Mouse (Mus musculus) cerebellum, adult (tissue): ENCODE data around the gene 6820408C15Rik.

Experiments used
- ATAC-seq: cut with Nextera tagmentation; 2 replicates; pipeline ENCODE4 v1.9.2; 2017; ENCODE audit warnings: mild to moderate bottlenecking, moderate library complexity, mixed read lengths; ENCODE audit not compliant: insufficient number of reproducible peaks, low FRiP score, low TSS enrichment

Gene 6820408C15Rik

DNA sequence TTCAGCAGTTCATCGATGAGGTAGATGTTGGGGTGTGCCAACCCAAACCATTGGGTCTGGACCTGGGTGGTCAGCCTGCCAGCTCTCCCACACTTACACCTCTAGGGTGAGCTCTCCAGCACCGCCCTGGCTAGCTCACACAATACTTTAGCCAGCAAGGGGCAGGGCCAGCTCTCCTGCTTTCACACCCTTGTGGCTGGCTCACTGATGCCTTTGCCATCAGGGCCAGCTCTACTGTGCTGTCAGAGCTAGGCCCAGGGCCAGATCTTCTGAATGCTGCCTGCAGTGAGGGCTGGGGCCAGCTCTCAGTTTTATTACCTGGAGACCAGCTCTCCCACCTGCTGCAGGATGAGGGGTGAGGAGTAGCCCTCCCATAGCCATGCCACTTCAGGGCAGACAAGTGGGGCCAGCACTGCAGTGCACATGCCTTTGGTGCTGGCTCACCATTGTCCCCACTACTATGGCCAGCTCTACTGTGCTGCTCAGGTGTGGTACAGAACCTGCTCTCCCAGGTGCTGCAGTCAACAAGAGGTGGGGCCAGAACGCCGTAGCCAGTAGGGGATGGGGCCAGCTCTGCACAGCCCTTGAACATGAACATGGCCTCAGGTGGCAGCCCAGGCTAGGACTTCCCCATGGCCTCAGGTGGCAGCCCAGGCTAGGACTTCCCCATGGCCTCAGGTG, 36.9 kb downstream of the 6820408C15Rik start:
- peak; percentile 40; the same call in 1 of the 2 replicates for ATAC-seq

DNA sequence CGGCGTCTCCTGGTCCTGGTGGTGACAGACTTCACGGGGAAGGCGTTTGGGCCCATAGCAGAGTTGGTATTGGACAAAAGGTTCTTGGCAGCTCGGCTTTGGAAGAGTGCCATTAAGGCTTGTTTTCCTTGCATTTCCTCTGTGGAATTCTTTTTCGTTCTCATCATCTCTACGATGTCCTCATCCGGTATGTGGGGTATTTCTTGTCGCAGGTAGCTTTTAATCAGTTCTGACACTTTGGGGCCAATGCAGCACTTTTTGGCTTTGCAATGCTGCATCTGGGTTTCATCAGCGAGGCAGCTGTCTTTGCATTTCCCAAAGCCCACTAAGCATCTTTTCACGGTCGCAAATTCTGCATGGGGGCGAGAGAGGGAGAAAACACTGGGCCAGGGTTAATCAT, 43.9 kb downstream of the 6820408C15Rik start:
- ATAC-seq, result no peak

- no peak for ATAC-seq
Observed at GRCm38 (mm10) chr2:152464570-152465150, 49.3 kb downstream of the 6820408C15Rik start, which contains the start of gene Defb23. Gene Defb23 (minus strand): TSS chr2:152464620.

DNA sequence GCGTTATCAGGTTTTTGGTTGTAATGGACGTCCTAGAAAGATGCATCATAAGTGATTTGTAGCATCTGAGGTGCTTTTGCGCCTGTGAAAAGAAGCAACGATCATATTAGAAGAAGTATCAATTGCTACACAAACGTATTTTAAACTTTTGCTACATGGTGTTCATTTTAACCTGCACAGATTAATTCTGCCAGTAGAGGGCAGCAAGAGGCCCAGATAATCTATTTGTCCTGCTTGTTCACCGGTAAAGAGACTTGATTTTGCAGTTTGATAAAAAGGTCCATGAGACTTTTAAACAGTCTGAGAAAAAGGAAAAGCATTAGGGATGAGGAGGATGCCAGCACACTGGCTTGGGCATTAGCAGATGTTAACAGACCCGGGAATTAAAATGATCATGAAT, 55.6 kb downstream of the 6820408C15Rik start:
- ATAC-seq, result no peak

DNA sequence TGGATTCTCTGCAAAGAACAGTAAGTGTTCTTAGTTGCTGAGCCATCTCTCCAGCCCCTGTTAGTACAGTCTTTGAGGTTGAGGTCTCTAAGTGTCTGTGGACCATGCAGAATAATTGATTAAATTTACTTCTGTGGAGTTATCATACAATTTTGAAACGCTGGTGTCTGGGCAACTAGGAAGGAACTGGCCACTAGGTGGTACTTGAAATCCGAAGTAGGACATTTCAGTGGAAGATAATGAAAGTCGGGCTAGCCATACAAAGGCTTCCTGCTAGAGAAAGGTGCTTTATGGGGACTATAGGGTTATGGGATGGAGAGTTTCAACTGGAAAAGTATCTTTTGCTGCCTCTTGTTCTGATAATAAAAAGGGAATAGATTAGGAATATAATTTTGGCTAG, 57.0 kb downstream of the 6820408C15Rik start:
- ATAC-seq, result no peak

DNA sequence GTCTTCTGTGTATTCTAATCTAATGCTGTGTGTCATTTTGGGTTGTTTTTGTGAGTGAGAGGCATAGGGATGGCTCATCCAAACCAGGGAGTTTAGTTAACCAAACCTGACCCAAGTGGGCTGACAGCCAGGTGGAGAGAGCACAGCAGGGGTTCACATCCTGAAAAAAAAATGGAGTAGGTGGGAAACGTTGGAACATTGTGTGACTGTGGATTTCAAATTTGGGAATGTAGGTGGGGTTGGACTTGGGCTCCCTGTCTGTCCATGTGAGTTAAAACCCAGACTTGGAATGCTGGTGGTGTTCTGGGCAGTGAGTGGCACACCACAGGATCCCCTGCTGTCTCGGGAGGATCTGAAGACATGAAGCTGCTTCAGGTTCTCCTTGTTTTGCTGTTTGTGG, 61.4 kb downstream of the 6820408C15Rik start, which contains the start of gene Defb20:
TSS of gene Defb20 (plus strand) at position 301 of the 400 bp plus-strand sequence.
- ATAC-seq, result no peak

- ATAC-seq, result no peak
Observed at GRCm38 (mm10) chr2:152480881-152481280, 65.5 kb downstream of the 6820408C15Rik start.

DNA sequence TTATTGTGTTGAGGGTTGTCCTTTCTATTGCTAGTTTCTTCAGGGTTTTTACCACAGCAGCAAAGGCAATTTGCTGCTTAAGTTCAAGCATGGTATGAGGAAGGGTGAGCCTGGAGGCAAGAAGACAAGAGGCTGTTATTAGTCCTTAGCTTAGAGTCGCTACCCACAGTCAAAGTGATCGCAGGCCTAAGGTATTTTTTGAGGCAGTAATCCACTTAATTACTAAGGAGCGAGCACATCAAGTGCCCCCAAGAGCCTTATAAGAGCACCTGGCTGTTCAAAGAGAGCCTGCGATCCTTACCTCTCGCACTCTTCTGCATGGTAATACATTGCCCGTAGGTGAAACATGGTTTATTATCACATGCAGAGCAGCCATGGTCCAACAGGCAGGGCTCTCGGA, 66.3 kb downstream of the 6820408C15Rik start:
- no peak for ATAC-seq

DNA sequence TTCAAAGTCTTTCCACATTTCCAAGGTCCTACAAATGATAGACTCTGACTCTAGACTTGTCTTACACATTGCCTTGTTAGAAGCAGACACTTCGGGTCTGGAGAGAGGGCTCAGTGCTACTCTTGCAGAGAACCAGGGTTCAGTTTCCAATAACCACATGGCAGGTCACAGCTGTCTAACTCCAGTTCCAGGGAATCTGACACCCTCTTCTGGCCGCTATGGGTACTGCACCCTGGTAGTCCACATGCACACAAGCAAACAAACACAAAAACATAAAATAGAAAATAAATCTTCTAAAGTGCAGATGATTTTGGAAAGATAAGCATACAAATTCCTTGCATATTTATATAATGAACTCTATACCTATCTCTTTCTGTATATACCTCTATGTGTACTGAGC, 71.6 kb downstream of the 6820408C15Rik start:
- ATAC-seq, result no peak

DNA sequence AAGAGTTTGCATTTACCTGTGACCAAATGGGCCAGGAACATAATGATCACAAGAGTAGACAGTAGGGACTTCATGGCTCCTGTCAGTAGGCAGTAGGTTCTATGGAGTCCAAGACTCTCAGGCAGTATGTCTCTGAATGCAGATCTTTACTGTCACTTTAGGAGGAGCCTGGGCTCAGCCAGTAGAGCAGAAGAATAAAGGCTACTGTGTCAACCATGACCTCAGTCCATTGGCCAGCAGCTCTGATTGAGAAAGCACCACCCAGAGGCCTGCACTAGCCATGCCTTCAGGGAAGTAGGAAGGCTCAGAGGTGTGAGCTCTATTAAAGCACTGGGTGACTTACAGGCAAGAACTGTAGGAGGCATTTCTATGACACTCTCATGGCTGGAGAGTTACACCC, 74.7 kb downstream of the 6820408C15Rik start, which contains the start of gene Defb22:
TSS of gene Defb22 (minus strand) at position 101 of the 400 bp plus-strand sequence.
- ATAC-seq, result no peak

- no peak for ATAC-seq
Observed at GRCm38 (mm10) chr2:152493151-152493550, 77.8 kb downstream of the 6820408C15Rik start.
